Mouse (Mus musculus) subcutaneous adipose tissue, adult 2 months (tissue): ENCODE measurements around the gene Cyb561. TPM values are rescaled to one million over a fixed set of nuclear protein-coding genes. Genes with fewer than 3 reads are reported as not detected.

Experiments
- polyA plus RNA-seq: library from polyadenylated mRNA; depleted of rRNA; stranded (reverse); fragments of >200 nt; gene quantifications from 2 replicates; pipeline ENCODE4 v1.2.3, GENCODE M21; 2012; ENCODE audit warnings: low replicate concordance; rRNA removed

The Cyb561 gene
- polyA plus RNA-seq, result 13.6 and 21.6 TPM in 2 replicates

DNA sequence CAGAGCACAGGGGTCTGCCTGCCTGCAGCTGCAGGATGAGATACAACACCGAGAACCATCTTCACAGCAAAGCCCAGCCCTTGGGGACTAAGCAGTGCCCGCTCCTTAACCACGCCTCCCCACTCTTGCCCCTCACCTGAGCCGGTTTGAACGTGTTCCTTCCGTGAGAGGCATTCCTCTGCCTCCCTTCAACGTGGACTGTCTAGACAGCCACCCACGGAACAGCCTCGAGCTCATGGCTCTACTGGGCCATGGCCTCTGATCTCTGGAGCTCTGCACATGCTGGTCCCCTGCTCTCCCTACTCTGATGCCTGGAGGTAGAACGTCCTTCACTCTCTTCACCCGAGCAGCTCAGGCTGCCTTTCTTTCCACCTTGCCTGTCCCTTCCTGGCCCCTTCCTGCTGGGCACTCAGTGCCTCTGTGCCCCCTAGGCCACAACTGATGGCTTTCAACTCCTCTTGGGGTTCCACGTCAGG is at the start of gene Cyb561:
Gene Cyb561 (minus strand): TSS at position 426 of the 476 bp plus-strand sequence.

DNA sequence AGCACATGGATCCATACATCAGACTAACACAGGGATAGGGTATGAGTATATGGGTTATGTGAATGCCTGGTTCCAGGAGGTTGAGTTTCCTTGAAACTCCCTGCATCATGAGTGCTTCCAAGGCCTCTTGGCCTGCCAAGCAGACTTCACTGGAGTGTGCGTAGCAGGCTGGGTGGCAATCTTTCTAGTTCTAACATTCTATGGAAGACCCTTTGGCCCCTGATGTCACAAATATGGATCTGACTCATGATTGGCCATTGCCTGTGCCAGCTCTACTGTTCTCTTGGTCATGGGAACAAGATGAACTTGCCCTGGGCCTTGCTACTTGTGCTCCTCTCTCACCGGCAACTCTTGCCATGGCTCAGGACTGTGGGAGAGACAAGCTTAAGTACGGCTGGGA is 41.2 kb upstream of the Cyb561 start, which contains the start of gene Ace3:
Gene Ace3 (plus strand): TSS at position 301 of the 400 bp plus-strand sequence.

DNA sequence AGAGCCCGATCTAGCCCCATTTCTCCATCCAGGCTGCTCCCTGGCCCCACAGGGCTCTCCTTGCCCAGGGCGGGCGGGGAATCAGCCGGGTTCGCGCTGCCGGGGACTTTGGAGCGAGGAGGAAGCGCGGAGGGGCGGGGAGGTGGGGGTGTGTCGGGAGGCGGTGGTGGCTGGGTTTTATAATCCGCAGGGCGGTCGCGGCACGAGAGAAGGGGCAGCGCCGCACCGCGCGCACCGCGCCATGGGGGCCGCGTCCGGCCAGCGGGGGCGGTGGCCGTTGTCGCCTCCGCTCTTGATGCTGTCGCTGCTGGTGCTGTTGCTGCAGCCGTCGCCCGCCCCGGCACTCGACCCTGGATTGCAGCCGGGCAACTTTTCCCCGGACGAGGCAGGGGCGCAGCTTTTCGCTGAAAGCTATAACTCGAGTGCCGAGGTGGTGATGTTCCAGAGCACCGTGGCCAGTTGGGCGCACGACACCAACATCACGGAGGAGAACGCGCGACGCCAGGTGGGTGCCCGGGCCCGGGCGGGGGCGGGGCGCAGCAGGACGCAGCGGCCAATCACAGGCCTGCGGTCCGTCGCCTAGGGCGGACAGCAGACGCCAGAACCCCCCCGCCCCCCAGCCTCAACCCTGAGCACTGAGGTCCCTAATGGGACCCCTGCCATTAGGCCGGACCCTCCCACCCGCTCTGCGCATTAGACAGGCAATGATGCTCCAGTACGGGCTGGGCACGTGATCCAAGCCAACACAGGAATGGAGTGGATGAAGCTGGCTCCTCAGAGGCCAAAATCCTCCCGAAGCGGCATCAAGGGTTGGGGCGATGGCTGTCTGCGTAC is 14.8 kb upstream of the Cyb561 start, which contains the start of gene Ace:
Gene Ace (plus strand): TSS at position 205 of the 834 bp plus-strand sequence.

Other genes with a start within 250 kb of the Cyb561 start
- gene Ace, start 14.6 kb upstream of the Cyb561 start, polyA plus RNA-seq, result 27.2 and 58.8 TPM in 2 replicates
- gene Ace3, start 41.3 kb upstream of the Cyb561 start, polyA plus RNA-seq, result not detected in 2 replicates
- not detected in 2 replicates for gene Kcnh6, start 54.8 kb upstream of the Cyb561 start, polyA plus RNA-seq
- 21.7 and 50.7 TPM in 2 replicates for gene Dcaf7, start 83.5 kb upstream of the Cyb561 start, polyA plus RNA-seq
- gene Taco1, start 112.7 kb upstream of the Cyb561 start, polyA plus RNA-seq, result 14.8 and 16.0 TPM in 2 replicates
- 55.5 and 69.5 TPM in 2 replicates for gene Map3k3, start 131.3 kb upstream of the Cyb561 start, polyA plus RNA-seq
- gene Gm10840, start 207.5 kb upstream of the Cyb561 start, polyA plus RNA-seq, result not detected in 2 replicates
- 33.1 and 61.0 TPM in 2 replicates for gene Limd2, start 207.5 kb upstream of the Cyb561 start, polyA plus RNA-seq
- 30.3 and 44.5 TPM in 2 replicates for gene Strada, start 248.8 kb upstream of the Cyb561 start, polyA plus RNA-seq